Comparison of ENCODE assay signal across 14 mouse cellular contexts in genomic region chr9:22837702-22838210, GRCm38 (mm10).
DNase-seq lines count a peak whose midpoint lies in the region; ATAC-seq and TF ChIP-seq lines count a peak whose summit lies in the region.
"Had no signal": no experiment of that assay in that cellular context is flagged by ENCODE, and none has a peak within 500 bp of the region (broad histone marks: within the 10 kb centered on the region; RNA-seq: fewer than 3 reads in every experiment).

No protein-coding gene starts in this region.

- no peak overlapping the region for H3K27ac ChIP-seq in forebrain, embryonic 13.5 days
- H3K27ac ChIP-seq in forebrain, embryonic 15.5 days (replicated peaks), result no peak overlapping the region
- no peak overlapping the region for H3K27ac ChIP-seq in lung, embryonic 16.5 days (ENCODE audit: low read length)
- peak overlapping the region; percentile 72; the same call in 1 of the 2 replicates for H3K27ac ChIP-seq in ES-Bruce4 (ENCODE audit: insufficient read depth, low read length)
- H3K27ac ChIP-seq: liver, embryonic 13.5 days had no signal

- H3K4me3 ChIP-seq in forebrain, embryonic 13.5 days, result no peak overlapping the region
- H3K4me3 ChIP-seq in forebrain, embryonic 15.5 days, result no peak overlapping the region
- H3K4me3 ChIP-seq in lung, embryonic 16.5 days (ENCODE audit: low read length), result no peak overlapping the region
- H3K4me3 ChIP-seq in ES-Bruce4 (ENCODE audit: low read depth, low read length), result no peak overlapping the region
- H3K4me3 ChIP-seq: liver, embryonic 13.5 days had no signal

- H3K9me3 ChIP-seq in forebrain, embryonic 13.5 days (replicated peaks), result no peaks in the 10 kb centered on the region
- no peaks in the 10 kb centered on the region for H3K9me3 ChIP-seq in forebrain, embryonic 15.5 days
- no peaks in the 10 kb centered on the region for H3K9me3 ChIP-seq in lung, embryonic 16.5 days (ENCODE audit: control insufficient read depth, low read length)
- no peaks in the 10 kb centered on the region for H3K9me3 ChIP-seq in ES-Bruce4 (replicated peaks; ENCODE audit: control insufficient read depth, insufficient read depth, low read length, poor library complexity, severe bottlenecking)
- H3K9me3 ChIP-seq: liver, embryonic 13.5 days had no signal

- H3K4me2 ChIP-seq in forebrain, embryonic 13.5 days, result no peak overlapping the region
- H3K4me2 ChIP-seq in forebrain, embryonic 15.5 days (replicated peaks), result no peak overlapping the region
- no peak overlapping the region for H3K4me2 ChIP-seq in lung, embryonic 16.5 days (ENCODE audit: low read depth, low read length)
- H3K4me2 ChIP-seq: liver, embryonic 13.5 days had no signal

- TF ChIP-seq EP300 in ES-Bruce4 (IDR thresholded peaks at IDR 0.05; ENCODE audit: insufficient read depth, low read depth, low read length), result peak; percentile 78; the same call in 1 of the 2 replicates

- no peak for DNase-seq in lung, postnatal 10 days
- peak; percentile 36 for DNase-seq in embryo, embryonic 9.5 days (ENCODE audit: extremely low spot score)
- DNase-seq in layer of hippocampus, adult 9-11 months, result no peak
- DNase-seq in adrenal gland, postnatal 25 days, result no peak
- DNase-seq: B cell, adult 2 months; cerebellum, adult 11-12 months; kidney, adult 18-20 months; kidney, postnatal 4 days; left cerebral cortex, postnatal 4 days; liver, embryonic 13.5 days had no signal

- peaks cover 6% of the 10 kb centered on the region for H3K4me1 ChIP-seq in forebrain, embryonic 13.5 days
- H3K4me1 ChIP-seq in forebrain, embryonic 15.5 days, result peaks cover 5% of the 10 kb centered on the region
- H3K4me1 ChIP-seq in lung, embryonic 16.5 days (replicated peaks; ENCODE audit: control insufficient read depth, insufficient read depth, low read length), result peaks cover 6% of the 10 kb centered on the region; the same call in 1 of the 2 replicates
- H3K4me1 ChIP-seq in ES-Bruce4 (ENCODE audit: control insufficient read depth, insufficient read depth, low read length), result peaks cover 5% of the 10 kb centered on the region
- H3K4me1 ChIP-seq: liver, embryonic 13.5 days had no signal

- WGBS in forebrain, embryonic 13.5 days, result 29% methylated on average over 4 of the region's 4 CpGs
- 29% methylated on average over 4 of the region's 4 CpGs for WGBS in forebrain, embryonic 15.5 days
- 35% methylated on average over 4 of the region's 4 CpGs for WGBS in lung, embryonic 16.5 days

- no peak overlapping the region for H3K9ac ChIP-seq in forebrain, embryonic 13.5 days
- no peak overlapping the region for H3K9ac ChIP-seq in forebrain, embryonic 15.5 days (replicated peaks)
- H3K9ac ChIP-seq in lung, embryonic 16.5 days (ENCODE audit: low read length), result no peak overlapping the region
- peak overlapping the region; percentile 19; the same call in 1 of the 2 replicates for H3K9ac ChIP-seq in ES-Bruce4 (ENCODE audit: low read depth, poor library complexity, severe bottlenecking)
- H3K9ac ChIP-seq: liver, embryonic 13.5 days had no signal

- no peaks in the 10 kb centered on the region; the same call in 1 of the 2 replicates for H3K27me3 ChIP-seq in forebrain, embryonic 13.5 days
- H3K27me3 ChIP-seq in forebrain, embryonic 15.5 days, result no peaks in the 10 kb centered on the region
- no peaks in the 10 kb centered on the region for H3K27me3 ChIP-seq in lung, embryonic 16.5 days (ENCODE audit: control insufficient read depth, insufficient read depth, low read depth, low read length)
- no peaks in the 10 kb centered on the region for H3K27me3 ChIP-seq in ES-Bruce4 (ENCODE audit: control insufficient read depth, insufficient read depth, low read length, poor library complexity, severe bottlenecking)
- H3K27me3 ChIP-seq: liver, embryonic 13.5 days had no signal

- ATAC-seq in forebrain, embryonic 13.5 days, result 0 out of 2 replicates have a peak, but pooled peaks have one; percentile 33
- no peak for ATAC-seq in forebrain, embryonic 15.5 days (replicated peaks)
- peak; percentile 49; the same call in 1 of the 2 replicates for ATAC-seq in lung, embryonic 16.5 days (ENCODE audit: low read depth)

- no peak for TF ChIP-seq CTCF in ES-Bruce4 (IDR thresholded peaks at IDR 0.05; ENCODE audit: low read depth, low read length)

- no peaks in the 10 kb centered on the region for H3K36me3 ChIP-seq in forebrain, embryonic 13.5 days (ENCODE audit: poor library complexity, severe bottlenecking)
- H3K36me3 ChIP-seq in forebrain, embryonic 15.5 days, result no peaks in the 10 kb centered on the region
- H3K36me3 ChIP-seq in lung, embryonic 16.5 days (ENCODE audit: control insufficient read depth, insufficient read depth, low read length), result no peaks in the 10 kb centered on the region
- no peaks in the 10 kb centered on the region for H3K36me3 ChIP-seq in ES-Bruce4 (ENCODE audit: control insufficient read depth, insufficient read depth, low read length, poor library complexity, severe bottlenecking)
- H3K36me3 ChIP-seq: liver, embryonic 13.5 days had no signal

- no peak for TF ChIP-seq POLR2A in ES-Bruce4 (IDR thresholded peaks at IDR 0.05; ENCODE audit: insufficient read depth, low read length)
